Mouse (Mus musculus): ENCODE measurements around the gene Bri3.

Gene Bri3

GRCm38 (mm10) chr5:144431481-144431880 is 187.2 kb downstream of the Bri3 start:
- no peak for DNase-seq (ENCODE audit: low spot score)

- no peak for DNase-seq (ENCODE audit: low spot score)
Observed at GRCm38 (mm10) chr5:144439286-144440040, 195.2 kb downstream of the Bri3 start.

- DNase-seq (ENCODE audit: low spot score), result no peak
Observed at GRCm38 (mm10) chr5:144441831-144442271, 197.6 kb downstream of the Bri3 start.

GRCm38 (mm10) chr5:144446475-144447225 is 202.4 kb downstream of the Bri3 start:
- peak; percentile 3 for DNase-seq (ENCODE audit: low spot score)

GRCm38 (mm10) chr5:144447226-144447616 is 203.0 kb downstream of the Bri3 start:
- no peak for DNase-seq (ENCODE audit: low spot score)

GRCm38 (mm10) chr5:144447975-144448374 is 203.7 kb downstream of the Bri3 start:
- peak; percentile 4 for DNase-seq (ENCODE audit: low spot score)

GRCm38 (mm10) chr5:144452776-144453455 is 208.7 kb downstream of the Bri3 start:
- DNase-seq (ENCODE audit: low spot score), result no peak

- peak; percentile 38 for DNase-seq (ENCODE audit: low spot score)
Observed at GRCm38 (mm10) chr5:144457623-144458287, 213.5 kb downstream of the Bri3 start.

GRCm38 (mm10) chr5:144466987-144467386 is 222.8 kb downstream of the Bri3 start:
- DNase-seq (ENCODE audit: low spot score), result no peak

- no peak for DNase-seq (ENCODE audit: low spot score)
Observed at GRCm38 (mm10) chr5:144473056-144473455, 228.8 kb downstream of the Bri3 start.

GRCm38 (mm10) chr5:144479677-144480171 is 235.5 kb downstream of the Bri3 start:
- DNase-seq (ENCODE audit: low spot score), result no peak

- no peak for DNase-seq (ENCODE audit: low spot score)
Observed at GRCm38 (mm10) chr5:144483659-144484375, 239.6 kb downstream of the Bri3 start.

- DNase-seq (ENCODE audit: low spot score), result peak; percentile 10
Observed at GRCm38 (mm10) chr5:144491308-144491707, 247.1 kb downstream of the Bri3 start.

Measured in yolk sac, embryonic 10.5 days (tissue).